Mouse (Mus musculus) spleen, postnatal 4 days (tissue): Measurements from ENCODE around the gene Sorcs2.

Source experiments
- DNase-seq, 2 experiments: peaks; one replicate each; pipeline ENCODE4 v3.0.0; 2022; ENCODE audit warnings: low spot score in 2 of 2

Gene Sorcs2

DNA sequence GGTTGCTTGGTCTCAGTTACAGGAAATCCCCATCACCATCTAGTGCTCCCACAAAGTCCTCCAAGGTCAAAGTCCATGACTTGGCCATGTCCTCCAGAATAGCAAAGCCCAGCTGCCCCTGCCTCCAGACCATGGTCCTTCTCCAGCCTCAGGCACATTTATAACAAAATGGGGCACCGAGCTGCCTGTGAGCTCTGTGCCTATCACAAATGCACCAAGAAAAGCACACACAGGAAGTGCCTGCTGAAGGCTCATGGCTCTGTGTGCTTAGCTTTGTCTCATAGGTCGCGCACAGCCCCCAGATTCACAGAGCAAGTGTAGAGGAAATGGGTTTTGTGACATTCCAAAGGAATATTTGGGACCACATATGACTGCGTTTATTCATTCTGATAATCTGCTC lies 39.8 kb downstream of the Sorcs2 start:
- DNase-seq, result no peak

DNA sequence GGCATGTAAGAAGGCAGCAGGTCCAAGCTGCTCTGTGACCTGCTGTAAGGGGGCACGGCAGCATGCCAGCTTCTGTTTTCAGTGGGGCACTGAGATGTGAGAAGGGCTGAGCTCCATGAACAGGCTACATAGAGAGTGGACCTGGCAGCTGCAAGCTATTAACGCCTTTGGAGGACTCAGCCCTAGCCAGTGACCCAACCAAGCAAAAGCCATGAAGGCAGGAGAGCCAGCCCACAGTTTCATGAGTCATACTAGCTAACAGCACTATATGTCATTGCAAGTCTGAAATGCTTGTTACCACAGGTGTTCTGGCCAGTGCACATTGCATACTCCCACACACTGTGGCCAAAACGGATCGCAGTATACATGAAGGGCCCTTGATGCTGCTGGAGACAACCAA lies 41.3 kb downstream of the Sorcs2 start:
- no peak for DNase-seq

DNA sequence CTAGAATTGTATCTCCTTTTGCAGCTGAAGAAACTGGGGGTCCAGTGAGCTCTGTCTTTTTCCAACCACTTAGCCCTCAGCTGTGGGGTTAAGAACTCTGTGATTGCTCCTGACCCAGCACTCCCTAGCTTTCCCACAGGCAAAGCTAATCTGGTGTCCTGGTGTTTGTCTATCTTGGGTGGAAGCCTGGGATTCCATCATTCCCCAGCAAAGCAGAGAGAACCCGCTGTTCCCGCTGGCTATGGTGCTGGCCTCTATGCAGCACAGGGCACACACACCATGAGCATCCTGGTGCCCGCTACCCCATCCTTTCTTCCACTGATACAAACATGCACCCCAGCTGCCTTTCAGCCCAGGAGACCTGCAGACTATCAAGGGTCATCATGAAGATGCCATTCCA lies 42.3 kb downstream of the Sorcs2 start:
- no peak for DNase-seq

DNA sequence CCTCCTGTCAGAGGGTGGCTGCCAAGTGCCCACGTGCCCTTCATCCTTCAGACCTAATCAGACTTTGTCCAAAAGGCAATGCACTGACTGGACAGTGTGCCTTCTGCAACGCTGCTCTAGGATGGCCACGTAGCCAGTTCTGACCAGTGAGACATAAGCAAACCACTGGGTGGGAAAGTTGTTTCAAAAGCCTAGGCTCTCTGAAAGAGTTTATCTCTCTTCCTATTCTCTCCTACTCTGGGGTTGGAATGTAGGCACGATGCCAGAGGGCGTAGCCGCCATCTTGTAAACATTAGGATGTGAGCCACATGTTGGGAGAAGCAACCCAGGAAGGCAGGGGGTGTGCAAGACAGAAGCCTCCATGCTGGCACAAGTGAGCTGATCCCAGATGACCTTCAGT lies 44.3 kb downstream of the Sorcs2 start:
- no peak for DNase-seq

DNA sequence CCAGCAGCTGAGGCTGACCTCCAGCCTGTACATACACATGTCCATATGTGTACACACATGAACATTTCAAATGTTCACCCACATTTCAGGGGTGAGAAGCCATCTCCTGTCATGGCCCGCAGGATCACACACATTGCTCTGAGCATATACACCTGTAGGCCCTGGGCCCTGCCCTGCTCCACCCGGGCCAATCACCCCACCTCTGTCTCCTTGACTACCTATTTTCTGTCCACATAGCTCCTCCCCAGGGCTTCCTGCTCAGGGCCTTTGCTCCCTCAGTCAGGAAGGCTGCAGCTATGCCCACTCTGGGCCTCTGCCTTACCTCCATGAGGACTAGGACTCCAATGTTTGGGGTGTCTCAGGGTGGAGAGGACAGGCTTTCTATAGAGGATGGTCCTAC lies 44.7 kb downstream of the Sorcs2 start:
- no peak for DNase-seq

DNA sequence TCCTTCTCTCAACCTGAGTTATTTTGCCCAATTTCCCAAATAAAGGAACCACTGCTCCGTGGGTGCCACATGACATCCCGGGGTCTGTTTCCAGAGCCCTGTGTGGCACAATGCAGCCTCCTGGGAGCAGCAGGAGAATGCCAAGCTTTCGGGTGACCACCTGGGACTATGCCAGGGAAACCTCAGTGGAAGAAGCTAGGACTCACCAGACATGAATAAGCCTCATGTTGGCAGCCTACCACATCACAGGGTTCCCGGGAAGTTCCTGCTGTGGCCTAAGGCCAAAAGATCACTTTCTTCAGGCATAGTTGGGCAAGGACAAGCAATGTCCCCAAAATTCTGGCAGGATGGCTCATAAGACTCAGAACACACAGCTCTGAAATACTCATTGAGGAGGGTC lies 51.2 kb downstream of the Sorcs2 start:
- DNase-seq, result no peak

DNA sequence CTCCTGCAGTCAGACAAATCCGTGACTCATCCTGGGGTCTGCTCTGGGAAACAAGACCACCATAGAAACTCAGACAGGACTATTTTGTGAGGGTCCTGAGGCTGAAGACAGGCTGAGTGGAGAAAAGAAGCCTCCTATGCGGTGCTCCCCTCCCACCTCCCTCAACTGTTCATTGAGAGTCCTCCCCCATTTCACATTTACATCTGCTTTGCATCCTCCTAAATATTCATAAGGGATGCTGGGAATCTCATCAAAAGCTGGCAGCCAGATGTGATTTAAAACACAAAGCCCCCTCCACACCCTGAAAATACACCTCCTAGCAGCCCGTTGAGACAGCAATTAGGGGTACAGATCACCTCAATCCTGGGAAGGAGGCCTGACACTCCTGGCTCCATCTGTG lies 58.7 kb downstream of the Sorcs2 start:
- no peak for DNase-seq

DNA sequence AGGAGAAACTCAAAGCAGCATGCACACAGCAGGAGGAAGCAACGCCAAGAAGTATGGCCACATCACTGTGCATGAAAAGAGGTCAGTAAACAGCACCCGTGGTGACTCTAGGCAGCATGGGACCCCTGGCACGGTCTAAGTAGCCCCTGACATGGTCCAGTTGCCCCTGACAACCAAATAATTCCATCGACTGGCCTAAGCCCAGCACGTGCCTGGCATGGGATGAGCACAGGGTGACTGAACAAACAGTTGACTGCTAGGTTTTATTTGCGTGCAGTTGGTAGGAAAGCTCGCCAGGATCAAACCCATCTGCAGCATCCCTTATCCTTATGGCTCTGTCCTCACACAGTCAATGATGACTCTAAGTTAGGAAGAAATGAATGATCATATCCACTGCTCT lies 61.7 kb downstream of the Sorcs2 start:
- no peak for DNase-seq

DNA sequence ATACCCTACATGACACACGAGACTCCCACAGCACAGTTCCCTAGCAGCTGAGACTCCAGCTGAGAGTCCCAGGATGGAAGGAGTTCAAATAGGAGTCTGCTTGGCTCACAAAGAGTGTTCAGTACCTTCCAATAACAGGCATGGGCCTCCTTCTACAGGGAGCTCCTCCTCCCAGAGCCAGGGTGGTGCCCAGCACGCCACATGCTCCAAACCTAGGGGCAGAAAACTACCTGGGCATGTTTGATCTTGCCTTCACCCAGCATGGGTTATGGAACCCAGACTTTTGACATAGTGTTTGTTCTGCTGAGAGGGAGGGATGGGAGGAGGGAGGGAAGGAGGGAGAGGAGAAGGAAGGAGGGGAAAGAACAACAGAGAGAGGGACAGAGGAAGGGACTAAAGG lies 62.3 kb downstream of the Sorcs2 start:
- DNase-seq, result no peak

DNA sequence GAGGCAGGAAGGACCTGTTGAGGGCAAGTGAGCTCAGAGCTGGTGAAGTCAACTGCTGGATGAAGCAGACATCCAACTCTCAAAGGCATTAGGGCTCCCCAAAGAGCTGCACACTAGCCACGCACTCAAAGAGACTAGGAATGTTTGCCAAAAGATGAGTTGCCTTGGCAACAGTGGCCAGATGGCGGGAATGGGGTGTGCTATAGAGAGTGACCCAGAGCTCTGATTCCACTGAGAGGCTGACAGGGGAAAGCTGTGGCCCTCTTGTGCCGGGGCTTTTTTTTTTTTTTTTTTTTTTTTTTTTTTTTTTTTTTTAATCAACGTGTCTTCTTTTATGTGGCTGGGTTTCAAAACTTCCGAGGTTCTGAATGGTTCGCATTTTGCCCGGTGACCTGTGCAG lies 63.7 kb downstream of the Sorcs2 start:
- no peak for DNase-seq

DNA sequence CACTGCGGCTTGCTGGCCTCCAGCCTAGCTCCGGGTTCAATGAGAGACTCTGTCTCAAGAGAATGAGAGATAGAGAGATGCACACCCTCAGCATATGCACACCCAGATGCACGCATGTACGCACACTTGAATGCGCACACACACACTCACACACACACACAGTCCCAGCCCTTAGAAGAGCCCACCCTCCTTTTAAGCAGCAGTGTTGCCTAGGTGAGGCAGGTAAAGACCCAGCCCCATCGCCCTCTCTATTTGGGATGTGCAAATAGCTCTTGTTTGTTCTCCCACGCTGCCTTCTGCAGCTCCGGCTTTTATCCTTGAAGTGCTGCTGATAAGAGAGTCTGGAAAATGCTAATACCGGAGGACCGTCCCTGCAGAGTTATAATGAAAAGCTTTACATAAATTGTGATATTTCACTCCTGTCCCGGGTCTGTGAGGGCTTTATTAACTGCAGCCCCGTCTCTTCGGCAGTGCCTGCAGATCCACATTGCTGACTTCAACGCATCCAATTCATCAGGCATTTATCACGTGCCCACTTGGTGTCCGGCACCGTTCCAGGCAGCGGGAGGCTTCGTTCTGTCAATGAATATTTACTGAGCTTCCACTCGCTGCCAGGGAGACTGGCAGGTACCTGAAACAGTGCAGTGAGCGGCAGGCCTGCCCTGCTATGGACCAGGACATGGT lies 67.3 kb downstream of the Sorcs2 start:
- no peak for DNase-seq

DNA sequence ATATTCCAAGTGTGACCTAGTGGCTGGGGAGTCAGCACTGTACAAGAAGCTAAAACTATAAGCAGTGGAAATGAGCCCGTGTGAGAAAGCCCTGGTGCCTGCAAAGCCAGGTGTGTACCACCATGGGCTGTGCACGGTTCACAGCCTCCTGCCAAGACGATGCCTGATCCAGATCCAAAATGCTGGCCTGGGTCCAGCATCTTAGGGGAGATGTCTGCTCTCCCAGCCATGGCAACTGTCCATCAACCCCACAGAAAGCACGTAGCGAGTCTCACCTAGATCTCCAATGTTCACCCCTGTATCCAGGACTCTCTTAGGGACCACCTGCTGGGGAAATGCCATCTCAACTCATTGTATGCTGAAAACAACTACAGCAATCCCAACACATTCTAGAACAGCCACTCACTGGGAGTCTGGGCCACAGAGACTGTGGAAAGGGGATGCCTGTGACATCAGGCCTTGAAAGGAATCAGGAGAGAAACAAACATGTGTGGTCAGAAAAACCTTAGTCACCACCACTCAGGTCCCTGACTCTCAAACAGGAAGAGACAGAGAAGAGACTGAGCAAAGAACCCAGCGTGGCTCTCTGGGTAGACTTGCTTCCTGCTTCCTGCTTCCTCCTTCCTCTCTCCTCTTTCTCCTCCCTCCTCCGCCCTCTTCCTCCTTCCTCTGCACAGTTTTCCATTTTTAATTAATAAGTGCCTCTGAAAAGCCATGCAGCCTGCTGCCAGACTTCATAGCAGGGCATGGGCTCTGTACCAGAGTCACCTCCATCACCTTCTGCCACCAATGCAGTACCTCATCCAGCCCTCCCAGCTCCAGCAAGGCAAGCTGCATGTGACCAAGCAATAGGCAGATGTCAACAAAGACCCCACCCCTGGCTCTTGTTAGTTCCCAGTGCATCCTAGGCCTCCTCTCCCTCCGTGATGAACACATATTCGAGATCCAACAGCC lies 71.6 kb downstream of the Sorcs2 start:
- DNase-seq, result no peak

DNA sequence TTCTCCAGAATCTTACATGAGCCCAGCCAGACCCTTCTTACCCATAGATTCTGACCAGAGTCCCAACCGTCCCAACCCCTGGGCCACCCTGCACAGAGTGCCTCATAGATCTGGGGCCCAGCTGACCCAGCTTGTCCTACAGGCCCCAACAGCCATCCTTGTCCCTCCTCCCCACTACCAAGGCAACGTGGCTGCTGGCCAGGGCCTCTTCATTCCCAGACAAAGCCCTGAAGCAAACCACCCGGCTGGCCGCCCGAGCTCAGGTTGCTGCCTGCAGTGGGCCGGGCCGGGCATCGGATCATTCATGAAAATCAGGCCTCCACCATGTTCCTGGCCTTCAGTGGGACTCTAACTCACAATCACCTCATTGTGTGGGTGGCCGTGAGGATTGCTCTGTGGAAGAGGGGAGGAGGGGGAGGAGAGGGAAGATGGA lies 73.8 kb downstream of the Sorcs2 start:
- no peak for DNase-seq

DNA sequence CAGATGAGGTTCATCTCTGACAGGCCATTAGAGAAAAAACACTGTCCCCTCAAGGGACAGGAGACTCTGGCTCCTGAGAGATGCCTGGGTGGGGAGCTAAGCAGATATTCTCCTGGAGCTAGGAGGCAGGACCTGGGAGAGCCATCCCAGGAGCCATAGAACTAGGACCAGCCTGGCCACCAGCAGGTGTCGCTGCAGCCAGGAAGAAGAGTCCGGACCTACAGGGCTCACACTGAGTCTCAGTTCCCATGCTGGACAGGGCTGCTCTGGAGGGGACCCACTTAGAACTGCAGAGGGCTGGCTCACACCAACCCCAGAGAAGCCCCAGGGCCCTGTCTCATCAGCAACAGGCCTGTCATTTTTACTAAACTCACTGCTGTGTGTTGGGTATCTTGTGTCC lies 74.4 kb downstream of the Sorcs2 start:
- peak; percentile 60 to 86 for DNase-seq

DNA sequence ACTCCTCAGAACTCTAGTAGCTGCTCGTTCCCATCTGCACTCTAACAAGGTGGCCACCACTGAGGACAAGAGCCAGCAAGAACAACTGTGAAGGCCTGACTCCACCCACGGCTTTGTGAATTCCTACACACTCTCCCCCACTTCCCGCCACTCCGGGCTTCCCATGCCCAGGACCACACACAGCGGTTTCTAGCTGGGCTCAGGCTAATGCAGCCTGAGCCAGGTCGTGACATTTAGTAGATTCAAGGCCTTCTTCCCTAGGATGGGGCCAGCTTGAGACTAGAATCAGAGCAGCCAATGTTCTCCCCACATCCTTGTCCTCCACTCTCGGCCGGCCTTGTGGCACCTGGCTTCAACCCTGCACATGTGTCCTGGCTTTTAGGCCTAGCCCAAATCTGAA lies 76.4 kb downstream of the Sorcs2 start:
- no peak for DNase-seq

DNA sequence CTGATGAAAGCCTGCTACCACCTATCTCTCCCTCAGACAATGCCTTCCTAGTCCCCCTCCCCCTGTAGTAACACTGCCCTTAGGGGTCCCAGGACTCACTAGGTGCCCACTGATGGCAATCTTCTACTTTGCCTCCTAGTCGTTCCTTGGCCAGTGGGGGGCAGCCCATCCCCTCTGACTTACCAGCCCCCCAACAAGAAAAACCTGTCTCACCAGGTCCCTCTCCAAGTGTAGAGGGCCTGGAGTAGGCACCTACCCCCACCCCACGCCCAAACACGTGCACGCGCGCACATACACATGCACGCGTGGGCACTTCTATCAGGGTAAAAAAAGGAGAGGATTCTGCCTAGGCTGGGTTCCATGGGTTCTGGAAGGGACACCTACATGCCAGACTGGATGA lies 77.3 kb downstream of the Sorcs2 start:
- no peak for DNase-seq

DNA sequence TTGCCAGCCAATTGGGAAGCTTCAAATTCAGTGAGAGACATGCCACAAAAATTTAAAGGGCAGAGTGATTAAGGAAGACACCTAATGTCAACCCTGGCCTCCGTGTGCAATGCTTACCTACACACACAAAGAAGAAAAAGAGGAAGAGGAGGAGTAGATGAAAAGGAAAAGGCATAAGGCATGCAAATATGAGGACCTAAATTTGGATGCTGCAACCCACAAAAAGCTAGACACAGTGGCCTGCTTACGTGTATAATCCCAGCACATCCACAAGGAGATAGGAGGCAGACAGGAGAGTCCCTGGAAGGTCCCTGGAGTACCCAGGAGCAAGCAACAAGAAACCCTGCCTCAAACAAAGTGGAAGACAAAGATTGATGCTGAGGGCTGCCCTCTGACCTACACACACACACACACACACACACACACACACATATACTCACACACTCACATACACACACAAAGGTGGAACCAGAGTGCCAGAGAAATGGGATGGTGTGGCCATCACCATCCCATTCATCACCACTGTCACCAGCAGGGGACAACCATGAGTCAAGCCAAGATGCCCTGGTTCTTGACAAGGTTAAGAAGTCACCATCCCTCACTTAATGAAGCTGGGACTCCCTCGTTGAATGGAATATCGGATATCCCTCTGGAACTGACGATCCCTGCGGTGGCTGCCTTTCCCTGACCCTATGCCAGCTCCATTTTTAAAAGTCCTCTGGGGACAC lies 80.1 kb downstream of the Sorcs2 start:
- no peak for DNase-seq

DNA sequence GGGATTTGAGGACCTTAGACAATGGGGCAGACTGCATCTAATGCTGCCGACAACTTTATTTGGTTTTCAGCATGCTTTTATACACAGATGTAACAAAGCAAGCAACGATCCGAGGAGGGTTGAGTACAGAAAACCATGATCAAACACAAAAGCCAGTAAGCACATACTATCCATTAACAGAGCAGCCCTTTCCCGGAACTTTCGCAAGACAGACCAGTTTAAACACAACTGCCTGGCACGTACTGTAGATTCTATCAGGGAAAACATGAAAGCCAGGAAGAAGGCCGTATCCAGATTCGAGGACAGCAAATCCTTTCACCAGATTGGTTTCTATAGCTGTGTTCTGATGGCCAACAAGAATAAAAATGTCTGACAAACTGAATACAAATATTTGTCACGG lies 82.8 kb downstream of the Sorcs2 start:
- DNase-seq, result no peak

DNA sequence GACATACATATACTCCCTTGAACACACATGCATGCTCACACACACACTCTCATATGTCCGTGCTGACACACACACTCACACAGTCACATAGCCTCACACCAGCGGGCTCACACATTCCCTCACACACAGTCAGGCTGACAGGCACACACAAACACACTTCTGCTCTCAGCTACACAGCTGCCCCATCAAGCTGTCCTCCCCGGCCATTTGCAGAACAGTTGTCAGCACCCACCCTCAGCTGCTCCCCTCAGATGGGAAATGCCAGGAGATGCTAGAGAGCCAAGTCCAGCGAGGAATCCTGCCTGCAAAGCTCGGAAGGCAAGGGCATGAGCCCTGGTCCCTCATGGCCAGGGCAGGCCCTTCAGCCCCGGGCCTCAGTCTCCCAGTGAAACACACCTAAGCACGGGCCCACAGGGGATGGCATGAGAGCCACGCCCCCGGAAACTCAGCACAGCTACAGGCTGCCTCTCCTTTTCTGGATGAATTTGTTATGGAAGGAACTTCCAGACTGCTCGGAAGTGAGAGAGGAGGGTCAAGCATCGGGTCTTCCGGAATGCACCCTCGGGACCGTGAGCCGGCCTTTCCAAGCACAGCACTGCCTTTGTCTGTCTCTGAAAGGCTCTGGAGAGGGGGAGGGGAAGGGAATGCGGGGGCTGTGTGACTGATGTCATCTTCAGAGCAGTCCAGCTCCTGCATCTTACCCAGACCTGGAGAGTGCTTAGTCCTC lies 84.4 kb downstream of the Sorcs2 start:
- no peak for DNase-seq

DNA sequence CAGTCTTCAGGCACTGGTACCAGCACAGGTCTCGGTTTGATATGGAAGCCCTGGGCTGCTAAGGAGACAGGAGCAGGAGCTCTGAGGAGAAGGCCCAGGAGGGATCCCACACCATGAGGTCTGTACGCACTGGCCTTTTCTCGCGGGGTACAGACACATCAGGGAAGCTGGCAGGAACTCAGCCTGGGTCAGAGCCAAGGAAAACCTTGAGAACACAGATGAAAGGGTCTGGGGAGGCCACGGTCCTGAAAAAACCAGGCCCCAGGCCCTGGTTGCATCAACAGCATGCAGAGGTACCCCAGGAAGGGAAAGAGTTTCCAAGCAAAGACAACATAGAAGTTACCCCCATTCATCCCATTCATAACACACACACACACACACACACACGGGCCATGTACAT lies 85.0 kb downstream of the Sorcs2 start:
- DNase-seq, result no peak

DNA sequence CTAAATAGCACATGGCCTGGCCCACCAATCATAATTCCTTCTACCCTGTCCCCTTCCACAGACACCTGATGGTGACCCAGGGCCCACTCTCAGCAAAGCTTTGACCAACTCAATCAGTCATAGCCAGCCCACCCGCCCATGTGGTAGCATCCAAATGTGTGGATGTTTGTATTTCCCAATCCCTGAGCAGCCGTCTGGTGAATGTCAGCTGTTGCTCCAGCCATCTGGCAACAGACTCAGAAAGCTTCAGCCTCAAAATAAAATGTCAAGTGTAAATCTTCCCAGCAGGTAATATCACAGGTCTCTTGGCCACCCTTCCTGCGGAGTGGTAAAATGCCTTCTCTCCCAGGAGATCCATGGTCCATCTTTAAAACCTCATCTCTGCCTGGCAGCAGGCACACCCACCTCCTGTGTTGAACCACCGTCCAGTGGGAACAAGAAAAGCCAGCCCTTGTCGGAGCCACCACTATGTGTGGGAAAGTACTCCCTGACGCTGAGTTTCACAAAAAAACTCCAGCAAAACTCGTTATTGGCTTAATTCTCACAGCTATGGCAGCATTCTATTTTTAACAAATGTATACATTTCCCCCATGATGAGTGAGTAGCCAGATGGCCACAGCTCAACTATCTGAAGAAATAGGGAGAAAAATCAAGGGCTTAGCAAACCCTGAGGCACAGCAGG lies 93.5 kb downstream of the Sorcs2 start:
- no peak for DNase-seq
